Mouse (Mus musculus) regulatory T cell (primary cell): ENCODE data around the gene Fuca1.
"Not testable (repeated sequence)": the region's sequence is repeated elsewhere in the genome, so short reads cannot be mapped to it uniquely, and the experiment has no call there.

Experiments used
- in situ Hi-C: fragments of 300-600 bp; cut with MboI, MseI; formaldehyde crosslinking; loops from one replicate; pipeline ENCODE4 v1.15.1; 2025; ENCODE audit warnings: high pct_unique_total_duplicates

The Fuca1 gene

GRCm38 (mm10) chr4:135921257-135922120 lies 954 bp downstream of the Fuca1 start:
- in situ Hi-C loops = no loop called here

DNA sequence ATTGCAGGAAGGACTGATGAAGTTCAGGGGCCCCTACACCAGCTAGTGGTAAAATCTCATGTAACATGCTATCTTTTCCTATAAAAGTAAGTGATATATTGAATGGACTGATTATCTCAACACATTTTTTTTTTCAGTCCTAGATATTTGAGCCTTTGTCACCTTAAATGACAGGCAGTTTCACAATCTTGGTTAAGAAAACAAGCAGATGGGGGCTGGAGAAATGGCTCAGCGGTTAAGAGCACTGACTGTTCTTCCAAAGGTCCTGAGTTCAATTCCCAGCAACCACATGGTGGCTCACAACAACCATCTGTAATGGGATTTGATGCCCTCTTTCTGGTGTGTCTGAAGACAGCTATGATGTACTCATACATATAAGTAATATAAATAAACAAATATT lies 1.7 kb downstream of the Fuca1 start:
- in situ Hi-C loops = no loop called here

- in situ Hi-C loops = no loop called here
Observed at GRCm38 (mm10) chr4:135924418-135924817, 3.9 kb downstream of the Fuca1 start.

GRCm38 (mm10) chr4:135925341-135925740 lies 4.8 kb downstream of the Fuca1 start:
- in situ Hi-C loops = loop anchor here (5.0 kb wide), 1 partner anchor 108 kb away; no protein-coding TSS in a partner anchor

DNA sequence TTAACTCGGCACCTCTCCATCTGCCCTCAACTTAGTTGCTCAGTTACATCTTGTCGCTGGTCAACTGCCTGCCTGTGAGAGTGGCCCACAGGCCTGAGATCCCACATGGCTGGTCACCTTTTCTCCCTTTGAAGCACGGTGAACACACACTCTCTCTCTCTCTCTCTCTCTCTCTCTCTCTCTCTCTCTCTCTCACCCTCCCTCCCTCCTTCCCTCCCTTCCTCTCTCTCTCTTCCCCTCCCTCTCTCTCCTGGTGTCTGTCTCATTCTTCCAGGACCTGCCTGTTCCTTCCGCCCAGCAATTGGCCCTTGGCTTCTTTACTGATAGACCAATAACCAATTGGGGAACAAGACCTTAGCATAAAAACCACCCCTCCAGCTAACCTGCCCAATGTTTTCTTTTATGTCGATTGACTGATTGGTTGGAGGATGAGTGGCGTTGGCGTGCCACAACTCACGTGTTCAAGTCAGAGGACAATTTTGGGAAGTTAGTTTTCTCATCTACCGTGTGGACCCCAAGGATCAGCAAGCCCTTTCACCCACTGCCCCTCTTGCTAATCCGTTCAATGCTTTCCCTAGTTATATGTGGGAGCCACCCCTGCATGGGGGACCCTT lies 5.8 kb downstream of the Fuca1 start:
- in situ Hi-C loops = loop anchor here (5.0 kb wide), 1 partner anchor 109 kb away; no protein-coding TSS in a partner anchor

- in situ Hi-C loops = loop anchor here (5.0 kb wide), 1 partner anchor 110 kb away; no protein-coding TSS in a partner anchor
Observed at GRCm38 (mm10) chr4:135926861-135927260, 6.3 kb downstream of the Fuca1 start.

DNA sequence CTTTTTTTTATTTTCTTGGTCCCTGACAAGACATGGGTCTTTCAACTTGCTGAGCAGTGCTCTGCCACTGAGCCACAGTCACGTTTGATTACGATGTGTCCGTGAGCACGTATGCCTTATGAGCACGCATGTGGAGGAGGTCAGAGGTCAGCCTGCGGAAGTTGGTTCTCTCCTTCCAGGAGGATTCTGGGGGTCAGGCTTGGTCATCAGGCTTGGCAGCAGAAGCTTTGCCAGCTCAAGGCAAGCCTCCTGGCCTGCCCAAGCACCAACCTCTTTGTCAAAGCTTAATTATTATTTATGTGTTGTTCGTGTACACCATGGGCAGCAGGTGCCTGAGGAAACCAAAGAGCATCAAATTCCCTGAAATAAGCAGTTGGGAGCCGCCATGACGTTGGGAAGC lies 7.8 kb downstream of the Fuca1 start:
- in situ Hi-C loops = loop anchor here (5.0 kb wide), 1 partner anchor 111 kb away; no protein-coding TSS in a partner anchor

DNA sequence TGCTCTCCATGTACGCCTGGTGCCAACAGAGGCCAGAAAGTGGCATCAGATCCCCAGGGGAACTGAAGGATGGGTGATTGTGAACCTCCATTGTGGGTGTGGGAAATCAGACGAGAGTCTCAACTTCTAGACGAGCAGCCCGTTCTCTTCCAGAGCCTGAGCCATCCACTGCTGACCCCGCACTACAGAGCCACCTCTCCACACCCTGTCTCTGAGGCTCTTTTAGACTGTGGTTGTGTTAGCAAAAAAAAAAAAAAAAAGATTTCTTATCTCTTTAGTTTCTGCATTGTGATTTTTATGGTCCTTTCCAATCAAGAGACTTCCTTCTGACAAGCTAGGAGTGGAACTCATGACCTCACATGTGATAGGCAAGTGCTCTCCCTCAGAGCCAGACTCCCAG lies 8.9 kb downstream of the Fuca1 start:
- in situ Hi-C loops = loop anchor here (5.0 kb wide), 1 partner anchor 112 kb away; no protein-coding TSS in a partner anchor

DNA sequence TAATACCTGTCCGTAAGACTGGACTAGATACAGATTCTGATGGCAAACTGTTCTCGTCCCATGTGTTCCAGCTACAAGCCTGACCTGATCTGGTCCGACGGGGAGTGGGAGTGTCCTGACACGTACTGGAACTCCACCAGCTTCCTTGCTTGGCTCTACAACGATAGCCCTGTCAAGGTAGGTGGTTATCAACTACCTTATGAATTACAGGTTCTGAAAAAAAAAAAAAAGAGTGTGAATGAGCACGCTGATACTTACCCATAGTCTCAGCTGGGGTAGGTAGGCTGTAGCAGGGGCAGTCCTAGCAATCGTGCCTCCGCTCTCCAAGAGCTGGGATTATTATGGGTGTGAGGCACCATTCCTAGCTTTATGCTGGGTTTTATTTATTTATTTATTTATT lies 9.3 kb downstream of the Fuca1 start:
- in situ Hi-C loops = loop anchor here (5.0 kb wide), 1 partner anchor 113 kb away; no protein-coding TSS in a partner anchor

- in situ Hi-C loops = no loop called here
Observed at GRCm38 (mm10) chr4:135930239-135930638, 9.7 kb downstream of the Fuca1 start.

GRCm38 (mm10) chr4:135931832-135932231 lies 11.3 kb downstream of the Fuca1 start:
- in situ Hi-C loops = no loop called here

DNA sequence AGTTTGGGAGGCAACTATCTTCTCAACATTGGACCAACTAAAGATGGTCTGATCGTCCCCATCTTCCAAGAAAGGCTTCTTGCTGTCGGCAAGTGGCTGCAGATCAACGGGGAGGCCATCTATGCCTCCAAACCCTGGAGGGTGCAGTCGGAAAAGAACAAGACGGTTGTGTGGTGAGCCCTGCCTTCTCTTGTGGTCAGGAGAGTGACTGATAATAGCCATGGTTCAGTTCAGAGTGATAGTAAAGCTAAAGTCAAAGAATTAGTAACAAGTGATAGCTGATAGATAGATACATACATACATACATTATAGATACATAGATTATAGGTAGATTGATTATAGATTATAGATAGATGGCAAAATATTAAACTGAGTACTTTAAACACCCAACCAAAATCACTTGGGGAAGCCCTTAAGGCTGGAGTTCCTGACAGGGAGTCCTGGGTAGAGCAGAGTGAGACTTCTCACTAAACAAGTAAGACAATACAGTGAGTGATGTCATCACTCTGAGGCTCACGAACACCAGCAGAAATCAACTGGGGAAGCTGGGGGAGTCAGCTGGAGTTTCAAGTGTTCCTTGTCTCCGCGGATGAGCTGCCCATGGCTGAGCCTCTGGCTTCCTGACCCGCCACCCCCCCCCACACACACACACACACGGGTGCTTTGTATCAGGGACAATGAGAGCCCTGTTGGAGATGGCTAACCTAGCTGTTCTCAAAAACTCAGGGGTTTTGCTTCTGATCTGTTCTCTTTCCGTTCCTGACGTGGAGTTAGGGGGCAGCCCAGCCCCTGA lies 14.4 kb downstream of the Fuca1 start:
- in situ Hi-C loops = loop anchor here (5.0 kb wide), 2 partner anchors 48 to 93 kb away; no protein-coding TSS in a partner anchor

DNA sequence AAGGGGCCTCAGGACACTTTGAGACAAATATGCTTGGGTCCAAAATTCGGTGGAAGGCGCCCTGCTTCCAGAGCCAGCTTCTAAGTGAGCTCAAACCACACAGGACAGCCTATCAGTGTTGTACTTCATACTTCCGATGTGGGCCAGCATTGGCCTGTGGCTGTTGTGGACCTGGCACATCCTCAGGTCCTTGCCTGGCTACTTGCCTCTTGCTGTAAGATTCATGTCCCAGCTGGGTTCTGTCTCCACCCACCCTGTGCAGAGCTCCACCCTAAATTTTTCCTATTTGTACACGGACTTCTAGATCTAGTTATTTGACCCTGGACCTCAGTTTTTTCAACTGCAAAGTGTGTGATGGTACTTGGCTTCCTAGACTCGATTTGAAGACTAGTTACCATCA lies 15.0 kb downstream of the Fuca1 start:
- in situ Hi-C loops = loop anchor here (5.0 kb wide), 2 partner anchors 48 to 93 kb away; no protein-coding TSS in a partner anchor

DNA sequence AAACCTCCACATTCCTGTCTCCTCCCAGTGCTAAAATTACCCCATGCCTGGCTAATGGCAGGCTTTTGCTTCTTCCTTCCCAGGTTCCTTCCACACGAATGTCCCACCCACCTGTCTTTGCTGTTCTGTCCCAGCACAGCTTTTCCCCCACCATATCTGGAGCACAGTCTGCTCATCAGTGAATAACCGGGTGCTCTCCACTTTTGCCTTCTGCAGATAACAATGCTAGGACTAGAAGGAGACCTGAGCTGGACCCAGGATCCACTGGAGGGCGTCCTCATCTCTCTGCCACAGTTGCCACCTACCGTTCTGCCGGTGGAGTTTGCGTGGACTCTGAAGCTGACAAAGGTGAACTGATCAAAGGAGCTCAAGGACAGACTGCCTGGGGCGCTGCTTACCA lies 18.3 kb downstream of the Fuca1 start:
- in situ Hi-C loops = loop anchor here (5.0 kb wide), 2 partner anchors 52 to 97 kb away; no protein-coding TSS in a partner anchor

- in situ Hi-C loops = not testable (repeated sequence)
Observed at GRCm38 (mm10) chr4:135941026-135941425, 20.5 kb downstream of the Fuca1 start.

DNA sequence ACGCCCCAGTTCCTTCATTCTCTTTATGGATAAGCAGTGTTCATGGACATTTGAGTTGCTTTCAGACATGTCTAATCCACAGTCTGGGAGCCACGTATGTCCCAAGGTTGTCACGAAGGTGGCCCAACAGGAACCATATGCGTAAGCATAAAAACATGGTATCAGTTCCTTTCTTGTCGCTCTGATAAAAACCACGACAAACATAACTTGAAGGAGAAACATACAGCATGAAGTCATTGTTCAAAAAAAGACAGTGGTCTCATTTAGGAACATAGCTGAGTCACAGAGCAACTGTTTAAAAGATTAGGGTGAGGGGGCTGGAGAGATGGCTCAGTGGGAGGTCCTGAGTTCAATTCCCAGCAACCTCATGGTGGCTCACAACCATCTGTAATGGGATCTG lies 21.7 kb downstream of the Fuca1 start:
- in situ Hi-C loops = no loop called here

- in situ Hi-C loops = no loop called here
Observed at GRCm38 (mm10) chr4:135943389-135943788, 22.9 kb downstream of the Fuca1 start.

- in situ Hi-C loops = no loop called here
Observed at GRCm38 (mm10) chr4:135945706-135946105, 25.2 kb downstream of the Fuca1 start.

DNA sequence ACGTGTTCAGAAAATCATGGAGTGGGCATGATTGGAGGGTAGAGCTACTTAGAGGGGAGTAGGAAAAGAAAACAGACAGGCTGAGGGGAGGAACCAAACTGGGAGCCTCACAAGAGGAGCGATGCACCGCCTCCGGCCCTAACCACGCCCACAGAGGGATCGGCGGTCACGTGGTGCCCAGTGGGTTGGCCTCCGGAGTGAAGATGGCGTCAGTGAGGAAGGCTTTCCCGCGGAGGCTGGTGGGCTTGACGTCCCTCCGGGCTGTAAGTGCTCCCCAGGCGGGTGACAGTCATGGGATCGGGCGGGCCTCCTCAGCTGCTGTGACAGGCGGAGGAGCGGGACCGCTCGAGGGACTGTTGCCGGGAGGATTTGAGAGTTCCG lies 25.7 kb downstream of the Fuca1 start, which contains the start of gene Hmgcl:
Gene Hmgcl (plus strand): TSS at position 171 of the 381 bp plus-strand sequence.
- in situ Hi-C loops = no loop called here

GRCm38 (mm10) chr4:135946659-135947301 lies 26.2 kb downstream of the Fuca1 start:
- in situ Hi-C loops = no loop called here

GRCm38 (mm10) chr4:135948142-135948541 lies 27.6 kb downstream of the Fuca1 start:
- in situ Hi-C loops = no loop called here
